Mouse (Mus musculus) thymus, adult 2 months (tissue): ENCODE results near the gene Mast3.

Experiments used
- CTCF ChIP-seq: fragments of 200-500 bp; IDR thresholded peaks from 2 replicates; pipeline ENCODE4 v1.5.1; 2012; ENCODE audit warnings: mild to moderate bottlenecking, control low read depth, low read length, moderate library complexity, borderline replicate concordance; ENCODE audit not compliant: control insufficient read depth, poor library complexity, insufficient read depth; ENCODE audit errors: extremely low read depth
- POLR2A ChIP-seq: fragments of 200-500 bp; IDR thresholded peaks from 2 replicates; pipeline ENCODE4 v1.6.1; 2012; ENCODE audit warnings: mild to moderate bottlenecking, low read length, control low read depth, moderate library complexity; ENCODE audit not compliant: control insufficient read depth, poor library complexity, insufficient read depth; ENCODE audit errors: extremely low read depth

- no peak for TF ChIP-seq CTCF
- TF ChIP-seq POLR2A, result no peak
These were observed 58.2 kb downstream of the Mast3 start for GRCm38 (mm10) chr8:70746676-70747075.
